Mouse (Mus musculus): Measurements from ENCODE around the gene Abhd12b. TPM values are rescaled to one million over a fixed set of nuclear protein-coding genes. Genes with fewer than 3 reads are reported as not detected.

The Abhd12b gene
- not detected in 2 replicates for polyA plus RNA-seq (2012; rRNA removed; ENCODE audit: low replicate concordance)

GRCm38 (mm10) chr12:70153842-70154241, at the start of gene Abhd12b:
Abhd12b (plus strand) TSS chr12:70154142.

GRCm38 (mm10) chr12:70113351-70113750, 40.6 kb upstream of the Abhd12b start, which contains the start of gene Nin:
Nin (minus strand) TSS chr12:70113717.

GRCm38 (mm10) chr12:70231294-70231693, 77.4 kb downstream of the Abhd12b start, which contains the start of gene Pygl:
Pygl (minus strand) TSS chr12:70231488.

Other genes starting within 250 kb of the Abhd12b start
- 32.2 and 42.3 TPM in 2 replicates for gene Sav1, start 167.1 kb upstream of the Abhd12b start, polyA plus RNA-seq (2012; rRNA removed; ENCODE audit: low replicate concordance)
- gene Nin, start 40.4 kb upstream of the Abhd12b start, polyA plus RNA-seq (2012; rRNA removed; ENCODE audit: low replicate concordance): 8.2 and 19.6 TPM in 2 replicates
- gene Pygl, start 77.3 kb downstream of the Abhd12b start, polyA plus RNA-seq (2012; rRNA removed; ENCODE audit: low replicate concordance): 143 and 240 TPM in 2 replicates
- 0.03 and 0.14 TPM in 2 replicates for gene Trim9, start 193.5 kb downstream of the Abhd12b start, polyA plus RNA-seq (2012; rRNA removed; ENCODE audit: low replicate concordance)